Mouse (Mus musculus): ENCODE results near the gene Lcor.

DNA sequence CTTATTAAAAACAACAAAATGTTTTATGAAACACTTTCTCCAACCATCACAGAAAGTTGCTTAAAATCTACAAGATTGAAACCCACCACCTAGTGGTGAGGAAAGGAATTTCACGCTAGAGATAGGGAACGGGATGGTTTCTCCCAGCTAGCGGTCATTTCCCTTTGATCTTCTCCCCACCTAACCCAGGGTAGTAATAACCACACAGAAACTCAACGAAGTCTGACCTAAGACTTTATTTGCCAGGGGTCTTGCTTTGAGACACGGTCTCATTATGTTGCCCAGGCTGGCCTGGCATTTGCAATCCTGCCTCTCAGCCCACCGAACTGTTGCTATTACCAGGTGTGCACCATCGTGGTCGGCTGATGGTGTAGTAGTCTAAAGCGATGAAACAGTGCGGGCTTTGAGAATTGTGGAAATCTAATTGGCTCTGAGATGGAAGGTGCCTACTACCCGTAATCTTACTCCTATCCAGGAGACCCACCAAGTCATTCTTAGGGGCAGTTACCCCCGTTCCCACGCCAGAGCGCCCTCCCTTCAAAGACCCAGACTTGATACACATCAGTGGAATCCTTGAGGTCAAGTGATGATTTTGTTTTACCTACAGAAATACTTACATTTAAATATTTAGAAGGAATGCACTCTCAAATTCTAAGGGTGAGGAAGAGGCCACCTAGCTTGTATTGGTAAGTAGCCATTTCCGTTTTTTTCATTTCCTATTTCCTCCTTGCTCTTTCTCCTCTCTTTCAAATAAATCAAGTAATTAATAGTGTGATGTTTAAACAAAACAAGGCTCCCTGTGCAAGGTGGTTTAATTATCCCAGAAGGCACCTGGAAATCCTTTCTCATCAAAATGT is 1.2 kb upstream of the Lcor start:
- TF ChIP-seq CTCF (IDR thresholded peaks at IDR 0.05; ENCODE audit: low read depth) (peak; percentile 87), EP300 (IDR thresholded peaks at IDR 0.05; ENCODE audit: low read depth) (no peak)

Data from liver, postnatal 0 days (tissue).